Mouse (Mus musculus): Measurements from ENCODE around the gene Eaf1. TPM values are rescaled to one million over a fixed set of nuclear protein-coding genes. Genes with fewer than 3 reads are reported as not detected.

Gene Eaf1
- polyA plus RNA-seq, 1 experiment from 2014 or later, result 24.9 TPM

DNA sequence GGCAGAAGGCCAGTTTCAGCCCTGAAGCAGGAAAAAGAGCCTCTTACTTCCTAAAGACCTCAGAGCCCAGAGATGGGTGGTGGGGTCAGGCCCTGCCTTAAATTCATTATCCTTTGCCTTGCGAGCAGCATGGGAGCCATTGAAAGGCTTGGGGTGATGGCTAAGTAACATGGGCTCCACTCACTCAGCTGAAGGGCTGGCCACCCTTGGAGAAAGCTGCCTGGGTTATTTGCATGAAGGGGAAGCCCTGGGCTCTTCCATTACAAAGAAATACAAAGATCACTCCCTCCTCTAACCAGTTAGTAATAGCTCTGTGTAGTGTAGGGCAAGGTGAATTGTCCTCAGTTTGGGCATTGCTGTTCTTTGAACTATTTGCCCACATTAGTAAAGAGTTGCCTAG, 5.3 kb downstream of the Eaf1 start:
- H3K9me3 ChIP-seq (ENCODE audit: low read length), result no peaks in the 10 kb centered on the region
- H3K36me3 ChIP-seq (ENCODE audit: insufficient read depth, low read length), result peaks cover 36% of the 10 kb centered on the region
- H3K4me1 ChIP-seq (ENCODE audit: insufficient read depth, low read length), result peaks cover 19% of the 10 kb centered on the region
- H3K4me3 ChIP-seq (ENCODE audit: low read length), result no peak overlapping the region
- no peak overlapping the region for H3K9ac ChIP-seq (replicated peaks; ENCODE audit: low read length)
- no peak overlapping the region for H3K27ac ChIP-seq (ENCODE audit: low read length)
- no peak overlapping the region for H3K4me2 ChIP-seq (replicated peaks; ENCODE audit: low read depth, low read length)
- no peaks in the 10 kb centered on the region for H3K27me3 ChIP-seq (ENCODE audit: insufficient read depth, low read length)
- no peak for ATAC-seq (ENCODE audit: low FRiP score, low TSS enrichment)
- WGBS, result 78% methylated on average over 1 of the region's 1 CpGs

DNA sequence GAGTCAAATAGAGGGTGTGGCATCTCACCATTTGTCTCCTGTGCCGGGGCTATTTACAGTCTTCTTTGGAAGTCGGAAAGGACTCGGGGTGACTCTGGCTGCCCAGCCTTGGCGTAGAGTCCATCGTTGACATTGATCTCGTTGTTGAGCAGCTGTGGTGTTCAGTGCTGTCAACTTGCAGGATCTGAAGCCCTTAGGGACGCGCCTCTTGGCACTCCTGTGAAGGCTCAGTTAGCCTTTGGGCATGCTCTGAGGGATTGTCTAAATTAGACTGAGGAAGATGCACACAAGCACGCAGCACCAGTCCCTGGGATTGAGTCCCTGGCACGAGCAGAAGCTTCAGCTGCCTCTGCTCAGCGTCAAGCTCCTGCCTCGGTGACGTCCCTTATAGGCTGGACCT, 9.2 kb downstream of the Eaf1 start:
- H3K36me3 ChIP-seq (ENCODE audit: insufficient read depth, low read length), result peaks cover 67% of the 10 kb centered on the region
- WGBS, result 92% methylated on average over 13 of the region's 13 CpGs
- no peak overlapping the region for H3K27ac ChIP-seq (ENCODE audit: low read length)

DNA sequence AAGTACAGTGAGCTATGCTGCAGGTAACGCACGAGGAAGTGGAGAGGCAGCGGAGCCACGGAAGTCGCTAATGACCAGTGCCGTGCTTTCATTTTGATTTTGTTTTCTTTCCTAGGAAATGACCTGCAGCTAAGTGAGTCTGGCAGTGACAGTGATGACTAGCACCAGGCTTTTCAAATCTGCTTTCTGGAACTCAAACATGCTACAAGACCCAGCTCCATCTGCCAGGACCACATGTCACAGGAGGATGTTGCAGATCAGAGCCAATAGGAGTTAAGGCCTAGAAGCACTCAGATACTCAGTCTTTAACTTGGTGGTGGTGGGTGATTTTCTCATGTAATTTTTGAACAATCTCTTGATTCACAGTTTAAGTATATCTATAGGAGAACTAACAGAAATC, 12.3 kb downstream of the Eaf1 start:
- no peak overlapping the region for H3K9ac ChIP-seq (replicated peaks; ENCODE audit: low read length)
- WGBS, result 92% methylated on average over 6 of the region's 6 CpGs
- H3K4me3 ChIP-seq (ENCODE audit: low read length), result no peak overlapping the region
- no peak for ATAC-seq (ENCODE audit: low FRiP score, low TSS enrichment)
- no peak overlapping the region for H3K27ac ChIP-seq (ENCODE audit: low read length)
- H3K27me3 ChIP-seq (ENCODE audit: insufficient read depth, low read length), result no peaks in the 10 kb centered on the region
- no peaks in the 10 kb centered on the region for H3K9me3 ChIP-seq (ENCODE audit: low read length)
- H3K4me2 ChIP-seq (replicated peaks; ENCODE audit: low read depth, low read length), result no peak overlapping the region
- H3K36me3 ChIP-seq (ENCODE audit: insufficient read depth, low read length), result peaks cover 76% of the 10 kb centered on the region
- no peaks in the 10 kb centered on the region for H3K4me1 ChIP-seq (ENCODE audit: insufficient read depth, low read length)

More for the DNA sequence above, 9.2 kb downstream of the Eaf1 start:
- Histone ChIP-seq H3K4me3 (ENCODE audit: low read length) (no peak overlapping the region), H3K4me1 (ENCODE audit: insufficient read depth, low read length) (no peaks in the 10 kb centered on the region), H3K27me3 (ENCODE audit: insufficient read depth, low read length) (no peaks in the 10 kb centered on the region), H3K9me3 (ENCODE audit: low read length) (no peaks in the 10 kb centered on the region), H3K9ac (replicated peaks; ENCODE audit: low read length) (no peak overlapping the region), H3K4me2 (replicated peaks; ENCODE audit: low read depth, low read length) (no peak overlapping the region)
- ATAC-seq (ENCODE audit: low FRiP score, low TSS enrichment), result no peak

DNA sequence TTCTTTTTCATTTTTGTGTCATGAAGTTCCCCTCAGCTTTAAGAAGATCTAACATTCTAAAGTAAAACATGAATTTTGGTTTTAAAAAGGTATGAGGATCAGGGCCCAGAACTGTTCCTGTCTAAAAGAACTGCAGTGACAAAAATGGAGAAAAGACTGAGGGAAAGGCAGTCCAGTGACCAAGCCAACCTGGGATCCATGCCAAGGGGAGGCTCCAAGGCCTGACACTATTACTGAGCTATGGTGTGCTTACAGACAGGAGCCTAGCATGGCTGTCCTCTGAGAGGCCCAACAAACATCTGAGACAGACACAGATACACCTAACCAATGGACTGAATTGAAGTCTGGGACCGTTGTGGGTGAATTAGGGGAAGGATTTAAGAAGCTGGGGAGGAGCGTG, 15.7 kb downstream of the Eaf1 start:
- ATAC-seq (ENCODE audit: low FRiP score, low TSS enrichment), result no peak
- H3K9ac ChIP-seq (replicated peaks; ENCODE audit: low read length), result no peak overlapping the region

DNA sequence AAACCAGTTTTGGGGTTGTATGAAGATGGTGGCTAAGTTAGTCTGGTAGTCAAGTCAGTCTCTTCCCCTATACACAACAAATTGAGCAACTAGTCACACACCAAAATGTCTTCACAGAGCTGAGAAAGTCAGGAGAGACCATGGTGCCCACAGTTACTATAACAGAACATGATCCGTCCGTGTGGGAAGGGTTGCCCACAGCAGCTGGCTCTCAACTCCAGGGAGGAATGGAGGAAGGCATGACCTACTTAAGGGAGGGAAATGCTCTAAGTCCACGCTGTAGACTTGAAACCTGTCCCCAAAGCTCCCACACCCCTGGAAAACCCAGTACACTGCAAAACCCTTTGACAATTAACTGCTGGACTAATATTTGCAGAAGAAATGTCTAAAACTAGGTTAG, 16.1 kb downstream of the Eaf1 start:
- Histone ChIP-seq H3K27me3 (ENCODE audit: insufficient read depth, low read length) (no peaks in the 10 kb centered on the region), H3K27ac (ENCODE audit: low read length) (no peak overlapping the region), H3K36me3 (ENCODE audit: insufficient read depth, low read length) (peaks cover 46% of the 10 kb centered on the region), H3K4me3 (ENCODE audit: low read length) (no peak overlapping the region), H3K4me2 (replicated peaks; ENCODE audit: low read depth, low read length) (no peak overlapping the region), H3K9ac (replicated peaks; ENCODE audit: low read length) (no peak overlapping the region), H3K4me1 (ENCODE audit: insufficient read depth, low read length) (no peaks in the 10 kb centered on the region), H3K9me3 (ENCODE audit: low read length) (peaks cover 12% of the 10 kb centered on the region; the same call in 1 of the 2 replicates)
- ATAC-seq (ENCODE audit: low FRiP score, low TSS enrichment), result no peak
- 85% methylated on average over 3 of the region's 3 CpGs for WGBS

More for the DNA sequence above, 15.7 kb downstream of the Eaf1 start:
- no peaks in the 10 kb centered on the region for H3K4me1 ChIP-seq (ENCODE audit: insufficient read depth, low read length)
- H3K9me3 ChIP-seq (ENCODE audit: low read length), result peaks cover 9% of the 10 kb centered on the region; the same call in 1 of the 2 replicates
- H3K4me3 ChIP-seq (ENCODE audit: low read length), result no peak overlapping the region
- no peak overlapping the region for H3K27ac ChIP-seq (ENCODE audit: low read length)
- H3K4me2 ChIP-seq (replicated peaks; ENCODE audit: low read depth, low read length), result no peak overlapping the region
- 91% methylated on average over 2 of the region's 2 CpGs for WGBS
- no peaks in the 10 kb centered on the region for H3K27me3 ChIP-seq (ENCODE audit: insufficient read depth, low read length)
- H3K36me3 ChIP-seq (ENCODE audit: insufficient read depth, low read length), result peaks cover 50% of the 10 kb centered on the region

DNA sequence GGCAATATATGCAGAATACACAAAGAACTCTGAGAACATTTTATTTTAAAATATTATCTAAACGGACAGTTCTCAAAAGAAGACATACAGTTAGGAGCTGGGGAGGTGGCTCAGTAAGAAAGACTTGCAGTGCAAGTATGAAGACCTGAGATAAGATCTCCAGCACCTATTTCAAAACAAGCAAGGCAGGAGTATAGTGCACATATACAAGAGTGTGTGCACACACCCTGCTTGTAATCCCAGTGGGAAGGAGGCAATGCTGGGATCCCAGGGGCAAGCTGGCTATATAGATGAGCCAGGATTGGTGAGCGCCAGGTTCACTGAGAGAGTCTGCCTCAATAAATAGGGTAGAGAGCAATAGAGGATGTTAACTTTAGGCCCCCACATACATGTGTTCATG, 21.7 kb downstream of the Eaf1 start:
- H3K4me1 ChIP-seq (ENCODE audit: insufficient read depth, low read length), result peaks cover 3% of the 10 kb centered on the region; the same call in 1 of the 2 replicates
- H3K9ac ChIP-seq (replicated peaks; ENCODE audit: low read length), result no peak overlapping the region
- peaks cover 12% of the 10 kb centered on the region; the same call in 1 of the 2 replicates for H3K9me3 ChIP-seq (ENCODE audit: low read length)
- H3K36me3 ChIP-seq (ENCODE audit: insufficient read depth, low read length), result 0 out of 2 replicates have a peak, but pooled peaks cover 2% of the 10 kb centered on the region
- H3K27ac ChIP-seq (ENCODE audit: low read length), result no peak overlapping the region
- WGBS, result 99% methylated on average over 2 of the region's 2 CpGs
- no peak overlapping the region for H3K4me2 ChIP-seq (replicated peaks; ENCODE audit: low read depth, low read length)
- no peak overlapping the region for H3K4me3 ChIP-seq (ENCODE audit: low read length)
- H3K27me3 ChIP-seq (ENCODE audit: insufficient read depth, low read length), result no peaks in the 10 kb centered on the region
- no peak for ATAC-seq (ENCODE audit: low FRiP score, low TSS enrichment)

DNA sequence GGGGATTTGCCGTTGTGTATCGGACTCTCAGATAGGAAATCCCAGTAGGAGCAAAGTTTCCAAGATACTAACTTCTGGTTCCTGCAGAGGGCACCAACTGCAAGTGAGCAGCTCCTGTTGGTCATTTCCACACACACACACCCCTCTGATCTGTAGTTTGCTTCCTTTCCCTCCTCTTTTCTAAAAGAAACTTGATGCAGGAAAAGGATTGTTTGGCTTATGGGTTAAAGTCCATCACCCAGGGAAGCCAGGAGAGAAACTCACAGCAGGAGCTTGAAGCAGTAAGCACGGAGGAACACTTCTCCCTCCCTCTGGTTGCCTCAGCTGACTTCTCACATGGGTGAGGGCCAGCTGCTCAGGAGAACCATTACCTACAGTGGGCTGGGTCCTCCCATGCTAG, 25.0 kb downstream of the Eaf1 start:
- no peak overlapping the region for H3K4me3 ChIP-seq (ENCODE audit: low read length)
- peaks cover 3% of the 10 kb centered on the region; the same call in 1 of the 2 replicates for H3K4me1 ChIP-seq (ENCODE audit: insufficient read depth, low read length)
- no peak overlapping the region for H3K9ac ChIP-seq (replicated peaks; ENCODE audit: low read length)
- 37% methylated on average over 3 of the region's 3 CpGs for WGBS
- H3K27me3 ChIP-seq (ENCODE audit: insufficient read depth, low read length), result no peaks in the 10 kb centered on the region
- H3K4me2 ChIP-seq (replicated peaks; ENCODE audit: low read depth, low read length), result no peak overlapping the region
- no peaks in the 10 kb centered on the region for H3K36me3 ChIP-seq (ENCODE audit: insufficient read depth, low read length)
- H3K27ac ChIP-seq (ENCODE audit: low read length), result no peak overlapping the region
- peak; percentile 63; the same call in 1 of the 2 replicates for ATAC-seq (ENCODE audit: low FRiP score, low TSS enrichment)
- H3K9me3 ChIP-seq (ENCODE audit: low read length), result peaks cover 10% of the 10 kb centered on the region; the same call in 1 of the 2 replicates

DNA sequence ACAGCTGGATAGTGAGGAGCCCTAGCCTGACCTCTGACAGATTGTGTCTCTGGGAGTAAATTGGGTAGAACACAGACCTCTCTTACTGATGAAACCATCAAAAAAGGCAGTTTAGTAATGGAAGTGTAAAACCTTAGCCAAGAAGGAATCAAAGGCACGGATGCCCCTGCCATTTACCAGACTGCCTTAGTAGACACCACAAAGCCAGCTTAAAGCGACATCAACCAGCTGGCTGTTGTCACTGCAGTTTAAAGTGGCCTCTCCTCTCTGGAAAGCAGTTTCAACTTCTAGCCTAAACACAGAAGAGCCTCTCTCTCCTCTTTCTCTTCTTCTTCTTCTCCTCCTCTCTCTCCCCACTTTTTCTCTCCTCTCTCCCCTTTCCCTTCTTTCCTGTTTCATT, 27.1 kb downstream of the Eaf1 start:
- Histone ChIP-seq H3K4me2 (replicated peaks; ENCODE audit: low read depth, low read length) (no peak overlapping the region), H3K27ac (ENCODE audit: low read length) (no peak overlapping the region), H3K9ac (replicated peaks; ENCODE audit: low read length) (no peak overlapping the region), H3K36me3 (ENCODE audit: insufficient read depth, low read length) (no peaks in the 10 kb centered on the region), H3K4me1 (ENCODE audit: insufficient read depth, low read length) (peaks cover 3% of the 10 kb centered on the region; the same call in 1 of the 2 replicates), H3K9me3 (ENCODE audit: low read length) (no peaks in the 10 kb centered on the region), H3K27me3 (ENCODE audit: insufficient read depth, low read length) (no peaks in the 10 kb centered on the region), H3K4me3 (ENCODE audit: low read length) (no peak overlapping the region)
- 50% methylated on average over 2 of the region's 2 CpGs for WGBS
- ATAC-seq (ENCODE audit: low FRiP score, low TSS enrichment), result no peak

DNA sequence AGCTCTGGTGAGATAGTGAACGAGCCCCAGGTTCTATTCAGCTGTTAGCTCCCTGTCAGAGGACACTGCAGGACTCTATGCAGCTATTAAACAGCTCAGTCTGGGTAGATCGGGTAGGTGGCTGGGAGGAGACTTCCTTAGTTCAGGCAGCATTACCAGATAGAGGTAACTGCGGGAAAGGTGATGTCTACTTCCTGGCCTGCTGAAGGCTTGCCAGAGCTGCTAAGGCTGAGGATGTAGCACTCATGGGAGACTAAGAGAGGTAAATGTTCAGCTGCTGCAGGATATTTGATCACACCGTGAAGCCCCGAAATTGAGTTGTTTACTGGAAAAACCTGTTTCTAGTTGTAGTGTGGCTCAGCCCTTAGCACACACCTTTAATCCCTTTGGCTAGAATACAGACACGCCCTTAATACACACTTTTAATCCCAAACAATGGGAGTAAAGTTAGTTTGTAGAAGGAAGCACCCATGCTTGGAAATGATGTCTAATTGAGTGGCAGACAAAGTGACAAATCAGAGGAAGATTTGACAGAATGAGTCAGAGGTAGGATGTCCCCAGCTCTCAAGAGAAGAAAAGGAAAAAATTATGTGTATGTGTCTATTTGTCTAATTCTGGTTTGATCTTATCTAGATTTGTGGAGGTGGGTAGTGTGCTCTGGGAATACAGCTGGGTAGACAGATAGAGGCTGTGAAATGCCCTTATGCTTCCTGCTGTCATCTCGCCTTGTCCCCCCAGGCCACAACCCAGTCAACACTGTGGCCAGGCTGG, 31.0 kb downstream of the Eaf1 start:
- Histone ChIP-seq H3K36me3 (ENCODE audit: insufficient read depth, low read length) (no peaks in the 10 kb centered on the region), H3K4me2 (replicated peaks; ENCODE audit: low read depth, low read length) (no peak overlapping the region), H3K27me3 (ENCODE audit: insufficient read depth, low read length) (no peaks in the 10 kb centered on the region), H3K4me1 (ENCODE audit: insufficient read depth, low read length) (no peaks in the 10 kb centered on the region), H3K4me3 (ENCODE audit: low read length) (no peak overlapping the region), H3K27ac (ENCODE audit: low read length) (no peak overlapping the region), H3K9ac (replicated peaks; ENCODE audit: low read length) (no peak overlapping the region), H3K9me3 (ENCODE audit: low read length) (no peaks in the 10 kb centered on the region)
- 76% methylated on average over 7 of the region's 7 CpGs for WGBS
- no peak for ATAC-seq (ENCODE audit: low FRiP score, low TSS enrichment)

DNA sequence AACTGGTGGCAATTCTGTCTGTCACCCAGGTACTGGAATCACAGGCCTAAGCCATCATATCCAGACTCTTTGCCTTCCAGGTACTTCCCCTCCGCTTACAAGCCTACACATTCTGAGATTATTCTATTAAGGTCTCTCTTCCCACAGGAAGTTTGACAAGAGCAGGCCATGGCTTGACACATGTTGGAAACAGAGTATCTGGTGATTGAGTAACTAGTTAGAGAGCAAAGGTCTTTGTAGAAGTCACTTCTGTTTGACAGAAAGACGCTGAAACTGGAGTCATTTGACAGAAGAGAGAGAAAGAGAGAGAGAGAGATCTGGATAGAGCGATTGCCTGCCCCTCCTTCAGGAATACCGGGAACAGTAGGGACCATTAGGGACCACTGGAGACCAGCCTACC, 36.6 kb downstream of the Eaf1 start:
- Histone ChIP-seq H3K27me3 (ENCODE audit: insufficient read depth, low read length) (no peaks in the 10 kb centered on the region), H3K36me3 (ENCODE audit: insufficient read depth, low read length) (no peaks in the 10 kb centered on the region), H3K9ac (replicated peaks; ENCODE audit: low read length) (no peak overlapping the region), H3K4me1 (ENCODE audit: insufficient read depth, low read length) (0 out of 2 replicates have a peak, but pooled peaks cover 8% of the 10 kb centered on the region), H3K4me3 (ENCODE audit: low read length) (no peak overlapping the region), H3K4me2 (replicated peaks; ENCODE audit: low read depth, low read length) (no peak overlapping the region), H3K9me3 (ENCODE audit: low read length) (no peaks in the 10 kb centered on the region), H3K27ac (ENCODE audit: low read length) (peak overlapping the region; percentile 69; the same call in 1 of the 2 replicates)
- 72% methylated on average over 4 of the region's 4 CpGs for WGBS
- no peak for ATAC-seq (ENCODE audit: low FRiP score, low TSS enrichment)
